Comparison of ENCODE assay signal across 13 mouse cellular contexts in the genomic region with DNA sequence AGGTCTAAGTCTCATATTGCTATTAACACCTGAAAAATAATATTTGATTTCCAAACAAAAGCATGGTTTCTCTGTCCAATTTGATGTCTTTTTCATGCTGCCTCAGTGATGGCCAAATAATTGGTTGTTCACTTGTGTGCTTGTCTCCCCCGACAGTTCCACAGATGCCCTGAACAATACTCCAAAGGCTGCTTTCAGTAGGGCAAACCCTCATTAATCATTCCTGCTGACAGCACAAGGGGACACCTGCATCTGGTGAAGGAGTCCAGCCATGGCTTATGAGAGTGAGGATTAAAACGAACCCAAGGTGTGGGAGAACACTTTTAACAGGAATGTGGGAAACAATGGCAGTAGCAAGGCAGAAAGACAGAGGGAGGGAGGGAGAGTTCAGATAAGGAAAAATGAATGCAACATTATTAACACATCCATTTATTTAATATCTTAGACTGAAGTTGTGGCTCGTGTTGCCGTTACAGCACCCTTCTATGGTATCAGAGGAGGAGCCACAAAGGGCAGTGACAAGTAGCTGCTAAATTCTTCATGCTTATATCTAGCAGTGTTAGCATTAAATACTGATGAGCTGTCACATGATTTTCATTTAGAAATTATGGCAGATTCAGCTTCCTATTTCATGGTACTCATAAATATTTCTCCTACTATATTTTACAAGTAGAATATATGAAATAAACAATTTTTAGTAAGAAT.
DNase-seq lines count a peak whose midpoint lies in the region; ATAC-seq lines count a peak whose summit lies in the region.
"Had no signal": no experiment of that assay in that cellular context is flagged by ENCODE, and none has a peak within 500 bp of the region (broad histone marks: within the 10 kb centered on the region; RNA-seq: fewer than 3 reads in every experiment).

No protein-coding gene starts in this region.

- no peaks in the 10 kb centered on the region for H3K9me3 ChIP-seq in neural tube, embryonic 12.5 days
- no peaks in the 10 kb centered on the region for H3K9me3 ChIP-seq in midbrain, embryonic 11.5 days (ENCODE audit: control insufficient read depth, low read length)
- H3K9me3 ChIP-seq: intestine, embryonic 15.5 days; limb, embryonic 12.5 days had no signal

- no peak overlapping the region for H3K9ac ChIP-seq in neural tube, embryonic 12.5 days
- no peak overlapping the region for H3K9ac ChIP-seq in midbrain, embryonic 11.5 days (ENCODE audit: low read length)
- H3K9ac ChIP-seq: intestine, embryonic 15.5 days; limb, embryonic 12.5 days had no signal

- H3K36me3 ChIP-seq in neural tube, embryonic 12.5 days = no peaks in the 10 kb centered on the region
- H3K36me3 ChIP-seq in midbrain, embryonic 11.5 days (ENCODE audit: control insufficient read depth, insufficient read depth, low read length) = no peaks in the 10 kb centered on the region
- H3K36me3 ChIP-seq: intestine, embryonic 15.5 days; limb, embryonic 12.5 days had no signal

- H3K27ac ChIP-seq in neural tube, embryonic 12.5 days = no peak overlapping the region
- H3K27ac ChIP-seq in midbrain, embryonic 11.5 days (ENCODE audit: low read depth, low read length) = no peak overlapping the region
- H3K27ac ChIP-seq: intestine, embryonic 15.5 days; limb, embryonic 12.5 days had no signal

- WGBS in neural tube, embryonic 12.5 days = 31% methylated on average over 4 of the region's 4 CpGs
- 31% methylated on average over 4 of the region's 4 CpGs for whole genome bisulfite sequencing in midbrain, embryonic 11.5 days

- peak; percentile 84 for ATAC-seq in neural tube, embryonic 12.5 days (ENCODE audit: low FRiP score, low read depth)
- peak; percentile 83 for ATAC-seq in midbrain, embryonic 11.5 days (ENCODE audit: low FRiP score)
- ATAC-seq: intestine, embryonic 15.5 days had no signal

- no peak for DNase-seq in neural tube, embryonic 10.5 days (ENCODE audit: extremely low spot score, low spot score)
- DNase-seq in forelimb bud, embryonic 11.5 days (ENCODE audit: low read depth, low spot score) = peak; percentile 19
- DNase-seq in midbrain, embryonic 11.5 days (ENCODE audit: low spot score, missing footprints) = no peak
- no peak for DNase-seq in urinary bladder, adult 2 months (ENCODE audit: low spot score)
- DNase-seq in urinary bladder, postnatal 4 days (ENCODE audit: low spot score in 2 of 2) = no peak
- DNase-seq in adrenal gland, postnatal 14 days = no peak
- DNase-seq: cerebellum, adult 8-10 months; gastrocnemius, postnatal 14 days; kidney, postnatal 10 days; lung, postnatal 4 days had no signal

- no peaks in the 10 kb centered on the region for H3K27me3 ChIP-seq in neural tube, embryonic 12.5 days (replicated peaks)
- no peaks in the 10 kb centered on the region for H3K27me3 ChIP-seq in midbrain, embryonic 11.5 days (ENCODE audit: control insufficient read depth, insufficient read depth, low read length)
- H3K27me3 ChIP-seq: intestine, embryonic 15.5 days; limb, embryonic 12.5 days had no signal

- H3K4me3 ChIP-seq in neural tube, embryonic 12.5 days = no peak overlapping the region
- no peak overlapping the region for H3K4me3 ChIP-seq in midbrain, embryonic 11.5 days (ENCODE audit: low read depth, low read length)
- H3K4me3 ChIP-seq: intestine, embryonic 15.5 days; limb, embryonic 12.5 days had no signal

- peaks cover 9% of the 10 kb centered on the region for H3K4me1 ChIP-seq in neural tube, embryonic 12.5 days
- H3K4me1 ChIP-seq in midbrain, embryonic 11.5 days (ENCODE audit: control insufficient read depth, insufficient read depth, low read length) = 0 out of 2 replicates have a peak, but pooled peaks cover 7% of the 10 kb centered on the region
- H3K4me1 ChIP-seq: intestine, embryonic 15.5 days; limb, embryonic 12.5 days had no signal

- no peak overlapping the region for H3K4me2 ChIP-seq in neural tube, embryonic 12.5 days (replicated peaks)
- no peak overlapping the region for H3K4me2 ChIP-seq in midbrain, embryonic 11.5 days
- H3K4me2 ChIP-seq: intestine, embryonic 15.5 days; limb, embryonic 12.5 days had no signal
